Mouse (Mus musculus) cerebellum, postnatal 36 days (tissue): Measurements from ENCODE around the gene Mkks.

Source experiments
- DNase-seq, 2 experiments: peaks; one replicate each; pipeline ENCODE4 v3.0.0; 2021 to 2022; ENCODE audit warnings: mixed read lengths in 2 of 2

Mkks gene

GRCm38 (mm10) chr2:136834715-136835075 lies 56.5 kb downstream of the Mkks start:
- no peak for DNase-seq

DNA sequence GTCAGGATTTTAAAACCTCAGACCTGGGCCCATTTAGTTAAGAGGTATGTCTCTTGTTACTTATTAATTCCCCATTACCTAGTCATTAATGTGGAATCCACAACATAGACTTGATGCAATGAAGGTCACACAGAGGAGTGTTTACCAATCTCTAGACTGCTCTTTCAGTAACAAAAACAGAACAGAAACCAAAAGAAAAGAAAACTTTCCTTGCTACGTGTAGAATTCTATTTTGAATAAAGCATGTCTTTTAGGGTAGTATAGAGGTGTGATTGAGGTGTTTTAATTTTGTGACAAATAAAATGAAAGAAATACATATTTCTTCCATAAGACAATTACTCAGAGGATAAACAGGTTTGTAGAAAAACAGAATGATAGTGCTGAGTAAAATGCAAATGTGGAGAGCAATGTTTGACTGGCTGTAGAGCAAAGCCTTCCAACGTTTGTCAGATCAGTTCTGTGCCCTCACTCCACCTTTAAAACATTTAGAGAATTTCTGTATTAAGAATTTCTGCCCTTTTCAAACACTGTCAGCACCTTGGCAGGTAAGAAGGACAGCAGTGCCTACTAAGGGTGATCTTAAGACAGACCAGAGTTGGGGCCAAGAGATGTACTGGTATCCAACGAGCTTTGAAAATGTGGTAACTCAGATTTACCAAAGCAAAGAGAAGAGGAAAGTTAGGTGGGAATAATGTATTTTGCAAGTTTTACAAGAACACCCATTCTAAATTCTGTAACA lies 57.0 kb downstream of the Mkks start:
- no peak for DNase-seq

- DNase-seq = no peak
Observed at GRCm38 (mm10) chr2:136832936-136833335, 58.3 kb downstream of the Mkks start.

GRCm38 (mm10) chr2:136827612-136828011 lies 63.6 kb downstream of the Mkks start:
- DNase-seq = no peak
